Mouse (Mus musculus) urinary bladder, postnatal 36 days (tissue): ENCODE measurements around the gene Adgrd1.
A peak's percentile ranks its signal among the peaks of the same experiment; 100 is the strongest.

Source experiments
- DNase-seq, 2 experiments: peaks; one replicate each; pipeline ENCODE4 v3.0.0; 2022; ENCODE audit warnings: low spot score in 2 of 2, mixed read lengths in 1 of 2

Adgrd1 gene

GRCm38 (mm10) chr5:129096511-129096910 is at the start of gene Adgrd1:
Gene Adgrd1, plus strand, starts transcription at chr5:129096750.
- peak; percentile 69 to 82 for DNase-seq

- no peak for DNase-seq
Observed at GRCm38 (mm10) chr5:129049372-129049771, 47.2 kb upstream of the Adgrd1 start.

- no peak for DNase-seq
Observed at GRCm38 (mm10) chr5:129051910-129052309, 44.6 kb upstream of the Adgrd1 start.

- DNase-seq, result no peak
Observed at GRCm38 (mm10) chr5:129052636-129053355, 43.8 kb upstream of the Adgrd1 start.

- no peak for DNase-seq
Observed at GRCm38 (mm10) chr5:129054675-129055284, 41.8 kb upstream of the Adgrd1 start.

- DNase-seq, result no peak
Observed at GRCm38 (mm10) chr5:129059116-129059515, 37.4 kb upstream of the Adgrd1 start.

GRCm38 (mm10) chr5:129061579-129061978 is 35.0 kb upstream of the Adgrd1 start:
- DNase-seq, result peak; percentile 37 to 61

- peak; percentile 66 to 79 for DNase-seq
Observed at GRCm38 (mm10) chr5:129063037-129063791, 33.3 kb upstream of the Adgrd1 start.

- DNase-seq, result no peak
Observed at GRCm38 (mm10) chr5:129063792-129064087, 32.8 kb upstream of the Adgrd1 start.

GRCm38 (mm10) chr5:129064186-129064585 is 32.4 kb upstream of the Adgrd1 start:
- DNase-seq, result no peak

GRCm38 (mm10) chr5:129065301-129065700 is 31.2 kb upstream of the Adgrd1 start:
- no peak for DNase-seq

- peak; percentile 62 to 79 for DNase-seq
Observed at GRCm38 (mm10) chr5:129065946-129066345, 30.6 kb upstream of the Adgrd1 start.

- DNase-seq, result peak; percentile 10 to 43
Observed at GRCm38 (mm10) chr5:129066541-129067230, 29.9 kb upstream of the Adgrd1 start.

GRCm38 (mm10) chr5:129067231-129067834 is 29.2 kb upstream of the Adgrd1 start:
- peak; percentile 22 to 51 for DNase-seq

- DNase-seq, result no peak
Observed at GRCm38 (mm10) chr5:129071761-129072280, 24.7 kb upstream of the Adgrd1 start.

GRCm38 (mm10) chr5:129073404-129073803 is 23.1 kb upstream of the Adgrd1 start:
- no peak for DNase-seq

GRCm38 (mm10) chr5:129076098-129076497 is 20.5 kb upstream of the Adgrd1 start:
- no peak for DNase-seq

GRCm38 (mm10) chr5:129077240-129077639 is 19.3 kb upstream of the Adgrd1 start:
- DNase-seq, result no peak

- DNase-seq, result no peak
Observed at GRCm38 (mm10) chr5:129081521-129081920, 15.0 kb upstream of the Adgrd1 start.

GRCm38 (mm10) chr5:129085153-129085552 is 11.4 kb upstream of the Adgrd1 start:
- no peak for DNase-seq

GRCm38 (mm10) chr5:129092345-129093065 is 4.0 kb upstream of the Adgrd1 start:
- no peak for DNase-seq
